Mouse (Mus musculus) embryonic facial prominence, embryonic 15.5 days (tissue): ENCODE measurements around the gene D17H6S53E. TPM values are rescaled to one million over a fixed set of nuclear protein-coding genes. Genes with fewer than 3 reads are reported as not detected.
A peak's percentile ranks its signal among the peaks of the same experiment; 100 is the strongest.

Source experiments
- ATAC-seq: fragments of 200-750 bp; cut with Nextera tagmentation; 2 replicates; pipeline ENCODE4 v1.8.0; 2017; ENCODE audit warnings: low read depth, moderate TSS enrichment; ENCODE audit not compliant: insufficient number of reproducible peaks, low FRiP score, low TSS enrichment
- H3K27ac ChIP-seq: fragments of 300-500 bp; sonication (generic); replicated peaks from 2 replicates; pipeline ENCODE4 v1.5.1; 2015; ENCODE audit warnings: mild to moderate bottlenecking, inconsistent platforms
- H3K27me3 ChIP-seq: fragments of 300-500 bp; sonication (generic); 2 replicates; pipeline ENCODE4 v1.6.1; 2015; ENCODE audit warnings: inconsistent platforms
- H3K36me3 ChIP-seq: fragments of 300-500 bp; sonication (generic); 2 replicates; pipeline ENCODE4 v1.6.1; 2015; ENCODE audit warnings: mild to moderate bottlenecking, inconsistent platforms
- H3K4me1 ChIP-seq: fragments of 300-500 bp; sonication (generic); 2 replicates; pipeline ENCODE4 v1.6.1; 2015; ENCODE audit warnings: inconsistent platforms
- H3K4me2 ChIP-seq: fragments of 300-500 bp; sonication (generic); replicated peaks from 2 replicates; pipeline ENCODE4 v1.6.1; 2015; ENCODE audit warnings: mild to moderate bottlenecking, inconsistent platforms
- H3K4me3 ChIP-seq: fragments of 300-500 bp; sonication (generic); replicated peaks from 2 replicates; pipeline ENCODE4 v1.5.1; 2015; ENCODE audit warnings: mild to moderate bottlenecking, inconsistent platforms
- H3K9ac ChIP-seq: fragments of 300-500 bp; sonication (generic); 2 replicates; pipeline ENCODE4 v1.6.1; 2015; ENCODE audit warnings: inconsistent platforms
- H3K9me3 ChIP-seq: fragments of 300-500 bp; sonication (generic); replicated peaks from 2 replicates; pipeline ENCODE4 v1.6.1; 2016; ENCODE audit warnings: inconsistent platforms
- WGBS: fragments of 180-500 bp; shearing (Covaris S2); methylation state at CpG from one replicate; pipeline ENCODE4 v1.1.7; 2015; 5-methylcytosine and 5-hydroxymethylcytosine counted together
- polyA plus RNA-seq: library from polyadenylated mRNA; unstranded; fragments of >200 nt; fragmentation: Nextera tagmentation; extraction: Ambion mirVana; gene quantifications from 2 replicates; pipeline ENCODE4 v1.2.1, GENCODE M21; 2015

Gene D17H6S53E
- polyA plus RNA-seq, 1 experiment from 2014 or later, result 11.2 TPM

DNA sequence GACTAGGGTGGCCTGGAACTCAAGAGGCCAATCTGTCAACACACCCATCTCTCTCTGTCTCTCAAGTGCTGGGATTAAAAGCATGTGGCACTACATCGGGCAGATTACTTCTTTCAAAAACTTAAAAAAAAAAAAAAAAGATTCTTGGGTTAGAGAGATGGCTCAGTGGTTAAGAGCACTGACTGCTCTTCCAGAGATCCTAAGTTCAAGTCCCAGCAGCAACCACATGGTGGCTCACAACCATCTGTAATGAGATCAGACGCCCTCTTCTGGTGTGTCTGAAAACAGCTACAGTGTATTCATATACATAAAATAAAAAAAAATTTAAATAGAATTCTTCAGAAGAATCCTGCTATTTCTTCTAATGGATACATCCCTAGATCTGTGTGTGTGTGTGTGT, 38.0 kb upstream of the D17H6S53E start:
- Histone ChIP-seq H3K27me3 (no peaks in the 10 kb centered on the region), H3K4me1 (peaks cover 13% of the 10 kb centered on the region), H3K4me2 (no peak overlapping the region), H3K27ac (no peak overlapping the region), H3K9me3 (no peaks in the 10 kb centered on the region), H3K4me3 (no peak overlapping the region), H3K36me3 (peaks cover 20% of the 10 kb centered on the region), H3K9ac (no peak overlapping the region)
- ATAC-seq, result no peak
- WGBS, result 31% methylated on average over 2 of the region's 2 CpGs

DNA sequence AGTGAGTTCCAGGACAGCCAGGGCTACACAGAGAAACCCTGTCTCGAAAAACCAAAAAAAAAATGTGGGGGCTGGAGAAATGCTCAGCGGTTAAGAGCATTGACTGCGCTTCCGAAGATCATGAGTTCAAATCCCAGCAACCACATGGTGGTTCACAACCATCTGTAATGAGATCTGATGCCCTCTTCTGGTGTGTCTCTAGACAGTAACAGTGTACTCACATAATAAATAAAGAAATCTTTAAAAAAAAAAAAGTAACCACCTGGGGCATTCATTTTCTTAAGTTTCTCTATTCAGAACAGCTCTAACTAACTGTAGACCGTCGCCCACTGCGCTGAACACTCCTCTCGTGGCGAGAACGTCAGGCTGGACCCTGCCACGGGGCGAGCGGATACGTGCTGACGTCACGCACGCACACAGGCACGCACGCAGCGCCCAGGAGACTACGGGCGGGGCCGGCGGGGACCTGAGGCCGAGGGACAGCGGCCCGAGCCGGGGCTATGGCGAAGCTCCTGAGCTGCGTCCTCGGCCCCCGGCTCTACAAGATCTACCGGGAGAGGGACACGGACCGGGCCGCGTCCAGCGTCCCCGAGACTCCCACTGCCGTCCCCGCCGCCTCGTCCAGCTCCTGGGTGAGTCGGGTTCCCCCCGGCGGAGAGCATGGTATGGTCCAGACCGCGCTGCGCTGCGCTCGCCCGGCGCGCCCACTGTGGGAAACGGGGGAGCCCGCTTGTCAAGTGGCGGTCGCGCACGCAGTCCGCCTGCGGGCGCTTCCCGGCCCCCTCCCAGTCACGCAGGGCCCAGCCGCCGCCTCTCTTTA, 37.1 kb upstream of the D17H6S53E start, which contains the start of gene Abhd16a:
TSS of gene Abhd16a (plus strand) at position 439 of the 820 bp plus-strand sequence.
- WGBS, result 3% methylated on average over 67 of the region's 67 CpGs
- peak; percentile 95 for ATAC-seq

DNA sequence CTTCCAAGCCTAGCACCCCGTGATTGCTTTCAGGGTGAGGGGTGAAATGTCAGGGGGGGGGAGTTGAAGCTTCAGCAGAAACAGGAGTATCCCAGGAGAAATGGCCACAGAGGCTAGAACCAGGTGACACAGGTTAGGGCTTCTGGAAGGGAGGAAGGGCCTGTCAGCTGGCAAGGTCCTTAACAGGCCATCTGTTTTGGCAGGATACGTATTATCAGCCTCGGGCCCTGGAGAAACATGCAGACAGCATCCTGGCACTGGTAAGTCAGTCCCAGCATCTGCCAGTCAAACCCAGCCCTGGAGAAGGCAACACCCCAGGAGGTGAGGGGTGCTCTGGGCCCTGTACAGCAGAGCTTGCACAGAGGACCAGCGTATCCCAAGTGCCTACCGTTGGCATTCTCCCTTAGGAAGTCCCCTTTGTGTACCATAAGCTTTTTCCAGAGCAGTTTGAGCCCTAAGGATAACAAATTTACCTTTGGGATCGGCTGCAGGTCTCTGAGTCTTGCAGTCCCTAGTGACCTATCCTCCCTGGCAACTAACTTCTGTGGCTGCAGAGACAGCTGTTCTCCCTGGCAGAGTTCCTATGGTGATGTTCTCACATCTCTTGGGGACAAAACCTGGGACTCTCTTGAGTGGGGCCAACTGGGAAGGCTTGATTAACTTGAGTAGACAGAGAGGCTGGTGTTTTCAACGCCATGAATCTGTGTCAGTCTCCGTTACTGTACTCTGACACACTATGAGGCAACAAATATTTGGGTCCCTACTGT, 35.8 kb upstream of the D17H6S53E start:
- no peaks in the 10 kb centered on the region for H3K9me3 ChIP-seq
- 59% methylated on average over 8 of the region's 8 CpGs for WGBS
- ATAC-seq, result no peak

More for the DNA sequence above, 37.1 kb upstream of the D17H6S53E start, which contains the start of gene Abhd16a:
- peaks cover 13% of the 10 kb centered on the region for H3K4me1 ChIP-seq
- peak within 1 kb of the TSS; percentile 66 for H3K4me3 ChIP-seq
- H3K9me3 ChIP-seq, result no peaks in the 10 kb centered on the region
- H3K27me3 ChIP-seq, result no peaks in the 10 kb centered on the region
- H3K36me3 ChIP-seq, result peaks cover 24% of the 10 kb centered on the region
- peak within 1 kb of the TSS; percentile 58 for H3K4me2 ChIP-seq
- H3K9ac ChIP-seq, result peak within 1 kb of the TSS; percentile 69
- H3K27ac ChIP-seq, result peak within 1 kb of the TSS; percentile 97

DNA sequence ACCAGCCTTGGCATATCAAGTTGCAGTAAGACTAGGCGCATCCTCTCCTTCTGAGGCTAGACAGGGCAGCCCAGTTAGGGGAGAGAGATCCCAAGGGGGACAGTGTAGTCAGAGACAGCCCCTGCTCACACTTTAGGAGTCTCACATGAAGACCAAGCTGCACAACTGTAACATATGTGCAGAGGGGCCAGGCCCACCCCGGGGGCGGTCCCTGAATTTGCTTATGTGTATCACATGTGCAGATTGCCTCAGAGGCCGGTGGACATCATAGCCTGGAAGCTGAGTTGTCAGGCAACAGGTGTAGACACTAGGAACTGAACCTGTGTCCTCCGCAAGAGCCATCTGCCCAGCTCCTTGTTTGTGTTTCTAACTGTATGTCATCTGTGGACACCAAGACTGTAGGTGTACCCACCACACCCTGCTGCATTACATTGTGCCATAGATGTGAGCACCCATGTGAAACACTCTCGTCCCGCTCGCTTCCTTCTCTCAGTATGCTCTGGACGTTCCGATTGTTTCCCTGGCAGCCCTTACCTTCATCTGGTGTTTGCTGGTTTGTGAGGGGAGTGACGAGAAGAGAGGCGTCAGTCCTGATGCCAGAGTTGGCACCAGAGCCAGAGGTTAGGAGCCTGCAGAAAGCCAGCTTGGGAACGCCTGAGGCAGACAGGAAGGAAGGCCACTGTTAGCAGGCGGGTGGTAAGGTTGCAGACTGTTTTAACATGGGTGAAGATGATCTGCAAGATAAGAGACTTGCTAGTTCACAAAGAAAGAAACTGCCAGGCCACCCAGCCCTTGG, 33.6 kb upstream of the D17H6S53E start:
- Histone ChIP-seq H3K9me3 (no peaks in the 10 kb centered on the region), H3K9ac (no peak overlapping the region), H3K4me1 (peaks cover 13% of the 10 kb centered on the region), H3K27me3 (no peaks in the 10 kb centered on the region), H3K36me3 (peaks cover 56% of the 10 kb centered on the region), H3K4me2 (no peak overlapping the region), H3K4me3 (no peak overlapping the region), H3K27ac (no peak overlapping the region)
- no peak for ATAC-seq
- WGBS, result 86% methylated on average over 14 of the region's 14 CpGs

More for the DNA sequence above, 35.8 kb upstream of the D17H6S53E start:
- peaks cover 37% of the 10 kb centered on the region for H3K36me3 ChIP-seq
- H3K4me1 ChIP-seq, result peaks cover 13% of the 10 kb centered on the region
- H3K27ac ChIP-seq, result peak overlapping the region; percentile 97
- peak overlapping the region; percentile 58 for H3K4me2 ChIP-seq
- H3K27me3 ChIP-seq, result no peaks in the 10 kb centered on the region
- peak overlapping the region; percentile 69 for H3K9ac ChIP-seq
- H3K4me3 ChIP-seq, result peak overlapping the region; percentile 66

DNA sequence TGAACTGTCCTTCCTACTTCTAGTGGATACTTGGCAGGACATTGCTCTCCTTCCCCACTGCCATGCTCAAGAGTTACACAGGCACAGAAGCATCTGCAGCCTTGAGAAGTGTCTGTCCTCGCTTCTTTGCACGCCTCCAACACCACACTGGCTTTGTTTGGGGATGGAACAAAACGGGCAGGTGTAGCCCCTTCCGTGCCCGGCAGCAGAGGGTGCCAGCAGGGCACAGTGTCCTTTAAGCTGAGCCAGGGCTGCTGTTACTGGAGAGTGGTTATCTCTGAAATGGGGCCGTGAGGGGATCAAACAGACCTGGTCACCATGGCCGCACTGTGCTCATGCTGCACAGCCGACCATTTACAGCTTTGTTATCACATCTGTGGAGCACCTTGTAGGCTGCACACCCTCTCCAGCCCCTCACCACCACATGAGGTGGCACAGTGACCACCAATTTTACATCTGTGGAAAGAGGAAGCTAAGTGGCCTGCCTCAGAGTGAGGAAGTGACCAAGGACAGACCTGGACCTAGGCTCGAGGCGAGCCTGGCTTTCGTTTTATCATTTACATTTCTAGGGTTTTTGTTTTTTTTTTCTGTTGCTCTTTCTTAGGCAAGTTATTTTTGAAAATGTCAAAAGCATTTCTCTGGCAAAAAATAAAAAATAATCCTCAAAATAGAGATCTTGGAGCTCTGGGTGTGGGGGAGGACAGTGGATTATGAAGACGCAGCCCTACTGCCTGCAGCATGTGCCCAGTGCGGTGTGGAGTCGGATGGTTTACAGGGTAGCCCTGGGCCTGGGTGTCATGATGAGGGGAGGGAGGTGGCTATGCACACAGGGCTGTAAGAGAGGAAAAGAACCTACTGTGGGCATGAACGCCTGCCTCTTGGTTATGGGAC, 31.5 kb upstream of the D17H6S53E start:
- WGBS, result 91% methylated on average over 15 of the region's 15 CpGs
- H3K9ac ChIP-seq, result no peak overlapping the region
- H3K36me3 ChIP-seq, result peaks cover 77% of the 10 kb centered on the region

DNA sequence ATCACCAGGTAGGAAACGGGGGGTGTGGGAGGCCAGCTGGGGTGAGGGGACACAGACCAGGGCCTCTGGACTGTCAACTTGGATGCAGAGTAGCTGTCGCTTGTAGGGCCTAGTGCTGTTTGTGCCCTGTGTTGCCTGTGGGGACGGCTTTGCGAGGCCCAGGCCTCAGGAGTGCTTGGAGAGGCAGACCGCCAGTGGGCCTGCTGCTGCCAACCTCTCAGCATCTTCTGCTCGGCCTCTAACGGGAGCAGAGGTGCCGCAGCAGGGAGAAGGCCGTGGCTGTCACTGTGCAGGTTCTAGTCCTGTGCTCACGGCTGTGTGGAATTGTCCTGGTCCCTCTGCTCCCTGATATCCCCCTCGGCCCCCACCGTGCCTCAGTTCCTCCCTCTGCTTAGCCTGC, 29.6 kb upstream of the D17H6S53E start:
- Histone ChIP-seq H3K9ac (no peak overlapping the region), H3K27ac (no peak overlapping the region), H3K27me3 (no peaks in the 10 kb centered on the region), H3K9me3 (no peaks in the 10 kb centered on the region), H3K4me3 (no peak overlapping the region), H3K4me1 (no peaks in the 10 kb centered on the region), H3K36me3 (peaks cover 88% of the 10 kb centered on the region), H3K4me2 (no peak overlapping the region)
- 80% methylated on average over 12 of the region's 12 CpGs for WGBS
- no peak for ATAC-seq

More for the DNA sequence above, 31.5 kb upstream of the D17H6S53E start:
- no peaks in the 10 kb centered on the region for H3K27me3 ChIP-seq
- no peaks in the 10 kb centered on the region for H3K9me3 ChIP-seq
- ATAC-seq, result no peak
- H3K4me1 ChIP-seq, result peaks cover 13% of the 10 kb centered on the region
- no peak overlapping the region for H3K4me3 ChIP-seq
- H3K4me2 ChIP-seq, result no peak overlapping the region
- H3K27ac ChIP-seq, result no peak overlapping the region

DNA sequence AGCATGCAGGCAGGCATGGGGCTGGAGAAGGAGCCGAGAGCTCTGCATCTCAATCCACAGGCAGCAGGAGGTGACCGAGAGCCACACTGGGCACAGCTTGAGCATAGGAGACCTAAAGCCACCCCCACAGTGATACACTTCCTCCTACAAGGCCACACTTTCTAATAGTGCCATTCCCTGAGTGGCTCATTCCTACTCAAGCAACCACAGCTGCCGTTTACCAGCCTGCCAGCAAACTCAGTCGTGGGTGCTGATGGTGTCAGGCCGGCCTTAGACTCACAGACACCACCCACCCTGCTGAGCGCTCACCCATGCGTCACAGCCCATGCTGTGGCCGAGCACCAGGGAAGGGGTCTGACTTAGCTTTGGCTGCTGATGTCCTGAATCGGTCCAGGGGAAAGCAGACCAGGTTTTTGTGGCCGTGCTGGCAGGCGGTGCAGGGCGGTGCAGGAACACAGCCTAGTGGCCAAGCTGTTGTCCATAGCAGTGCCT, 29.0 kb upstream of the D17H6S53E start:
- H3K4me2 ChIP-seq, result no peak overlapping the region
- no peak overlapping the region for H3K4me3 ChIP-seq
- H3K27me3 ChIP-seq, result no peaks in the 10 kb centered on the region
- WGBS, result 81% methylated on average over 12 of the region's 12 CpGs
- H3K36me3 ChIP-seq, result peaks cover 91% of the 10 kb centered on the region
- no peak overlapping the region for H3K9ac ChIP-seq
- H3K4me1 ChIP-seq, result no peaks in the 10 kb centered on the region
- ATAC-seq, result no peak
- no peak overlapping the region for H3K27ac ChIP-seq
- H3K9me3 ChIP-seq, result no peaks in the 10 kb centered on the region

DNA sequence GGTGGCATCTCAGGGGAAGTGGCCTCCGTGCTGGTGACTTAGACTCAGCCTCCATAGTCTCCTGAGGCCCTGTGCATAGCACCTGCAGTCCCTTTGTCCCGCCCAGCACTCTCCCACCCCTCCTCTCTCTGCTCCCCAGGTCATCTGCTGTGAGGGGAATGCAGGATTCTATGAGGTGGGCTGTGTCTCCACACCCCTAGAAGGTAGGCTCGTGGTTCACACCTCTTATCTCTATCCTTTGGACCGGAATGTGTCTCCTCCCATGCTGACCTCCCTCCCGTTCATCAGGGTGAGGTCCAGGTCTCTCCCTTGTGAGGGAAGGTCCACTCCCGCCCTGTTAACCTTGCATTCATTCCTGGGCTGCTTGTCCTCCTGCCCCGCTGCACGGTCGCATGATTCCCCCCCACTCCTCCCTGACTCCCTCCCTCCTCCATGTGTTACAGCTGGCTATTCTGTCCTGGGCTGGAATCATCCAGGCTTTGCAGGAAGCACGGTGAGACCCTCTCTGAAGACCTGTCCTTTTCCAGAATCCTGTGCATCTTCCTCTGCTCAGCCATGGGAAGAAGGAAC, 25.9 kb upstream of the D17H6S53E start:
- Histone ChIP-seq H3K27me3 (no peaks in the 10 kb centered on the region), H3K4me3 (no peak overlapping the region), H3K27ac (no peak overlapping the region), H3K4me2 (no peak overlapping the region), H3K4me1 (no peaks in the 10 kb centered on the region), H3K9ac (no peak overlapping the region), H3K36me3 (peaks cover 84% of the 10 kb centered on the region), H3K9me3 (no peaks in the 10 kb centered on the region)
- ATAC-seq, result no peak
- 82% methylated on average over 10 of the region's 10 CpGs for WGBS

DNA sequence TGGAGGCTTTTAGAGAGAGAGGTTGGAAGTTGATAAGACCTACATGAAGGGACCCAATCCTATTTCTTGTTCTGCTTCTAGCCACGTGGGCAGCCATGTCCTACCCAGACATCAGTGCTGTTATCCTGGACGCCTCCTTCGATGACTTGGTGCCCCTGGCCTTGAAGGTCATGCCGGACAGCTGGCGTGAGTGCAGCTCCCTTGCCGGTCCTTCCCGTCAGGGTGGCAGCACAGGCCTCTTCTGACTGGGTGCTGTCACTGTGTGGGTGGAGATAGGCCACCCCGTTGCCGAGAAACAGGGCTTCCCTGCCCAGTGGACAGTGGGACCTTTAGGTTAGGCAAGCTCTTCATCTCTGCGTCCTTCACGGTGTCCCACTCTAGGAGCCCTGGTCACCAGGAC, 25.0 kb upstream of the D17H6S53E start:
- no peaks in the 10 kb centered on the region for H3K9me3 ChIP-seq
- no peak overlapping the region for H3K9ac ChIP-seq
- ATAC-seq, result no peak
- no peaks in the 10 kb centered on the region for H3K27me3 ChIP-seq
- peaks cover 5% of the 10 kb centered on the region for H3K4me1 ChIP-seq
- H3K4me2 ChIP-seq, result no peak overlapping the region
- no peak overlapping the region for H3K4me3 ChIP-seq
- 88% methylated on average over 11 of the region's 11 CpGs for whole genome bisulfite sequencing
- H3K27ac ChIP-seq, result no peak overlapping the region
- H3K36me3 ChIP-seq, result peaks cover 79% of the 10 kb centered on the region

DNA sequence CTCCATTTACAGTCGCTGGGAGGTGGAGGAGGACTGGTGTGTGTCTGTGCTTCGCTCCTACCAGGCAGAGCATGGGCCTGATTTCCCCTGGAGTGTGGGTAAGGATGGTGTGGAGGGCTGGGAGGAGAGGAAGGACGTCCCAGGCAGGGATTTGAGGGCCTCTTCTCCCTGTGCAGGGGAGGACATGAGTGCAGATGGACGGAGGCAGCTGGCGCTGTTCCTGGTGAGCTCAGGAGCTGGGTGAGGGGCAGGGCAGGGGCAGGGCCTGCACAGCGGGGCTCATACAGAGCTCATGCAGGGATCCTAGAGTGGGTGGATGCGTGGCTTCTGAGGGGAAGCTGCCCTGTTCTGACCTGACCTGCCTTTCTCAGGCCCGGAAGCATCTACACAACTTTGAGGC, 23.9 kb upstream of the D17H6S53E start:
- peaks cover 67% of the 10 kb centered on the region for H3K36me3 ChIP-seq
- no peak for ATAC-seq
- H3K4me1 ChIP-seq, result peaks cover 7% of the 10 kb centered on the region
- no peak overlapping the region for H3K4me2 ChIP-seq
- H3K9ac ChIP-seq, result no peak overlapping the region
- 0 out of 2 replicates have a peak overlapping the region, but pooled peaks have one; percentile 34 for H3K27ac ChIP-seq
- H3K4me3 ChIP-seq, result no peak overlapping the region
- 73% methylated on average over 8 of the region's 8 CpGs for WGBS
- no peaks in the 10 kb centered on the region for H3K9me3 ChIP-seq
- no peaks in the 10 kb centered on the region for H3K27me3 ChIP-seq
